Mouse (Mus musculus) central nervous system, embryonic 11.5 days (tissue): ENCODE results near the gene Kat7. TPM values are rescaled to one million over a fixed set of nuclear protein-coding genes. Genes with fewer than 3 reads are reported as not detected.

Source experiments
- polyA plus RNA-seq: library from polyadenylated mRNA; depleted of rRNA; stranded (reverse); fragments of >200 nt; gene quantifications from 2 replicates; pipeline ENCODE4 v1.2.3, GENCODE M21; 2012; rRNA removed

Gene Kat7
- 36.7 and 51.5 TPM in 2 replicates for polyA plus RNA-seq

GRCm38 (mm10) chr11:95310007-95310647, at the start of gene Kat7:
Kat7 (minus strand) TSS chr11:95310246.

GRCm38 (mm10) chr11:95336568-95337128, 26.6 kb upstream of the Kat7 start, which contains the start of gene Fam117a:
Fam117a (plus strand) TSS chr11:95337018.

GRCm38 (mm10) chr11:95261178-95261751, 48.8 kb downstream of the Kat7 start, which contains the start of gene Tac4:
Tac4 (plus strand) TSS chr11:95261529.

Other genes starting within 250 kb of the Kat7 start
- gene Itga3, start 233.4 kb downstream of the Kat7 start, polyA plus RNA-seq: 6.0 and 9.3 TPM in 2 replicates
- 0.54 and 2.3 TPM in 2 replicates for gene Dlx3, start 190.1 kb downstream of the Kat7 start, polyA plus RNA-seq
- gene Dlx4, start 164.0 kb downstream of the Kat7 start, polyA plus RNA-seq: 0.53 TPM in 1 of 2 replicates, not detected in the other
- gene Tac4, start 48.7 kb downstream of the Kat7 start, polyA plus RNA-seq: 0.05 TPM in 1 of 2 replicates, not detected in the other
- 15.8 and 27.7 TPM in 2 replicates for gene Fam117a, start 26.8 kb upstream of the Kat7 start, polyA plus RNA-seq
- 62.2 and 106 TPM in 2 replicates for gene Slc35b1, start 74.4 kb upstream of the Kat7 start, polyA plus RNA-seq
- gene Spop, start 103.8 kb upstream of the Kat7 start, polyA plus RNA-seq: 55.1 and 57.3 TPM in 2 replicates
- gene Nxph3, start 204.3 kb upstream of the Kat7 start, polyA plus RNA-seq: 1.2 and 1.8 TPM in 2 replicates